Mouse (Mus musculus): ENCODE data around the gene Pxn. TPM values are rescaled to one million over a fixed set of nuclear protein-coding genes. Genes with fewer than 3 reads are reported as not detected.

The Pxn gene
- polyA plus RNA-seq, 1 experiment, result 68.7 TPM

DNA sequence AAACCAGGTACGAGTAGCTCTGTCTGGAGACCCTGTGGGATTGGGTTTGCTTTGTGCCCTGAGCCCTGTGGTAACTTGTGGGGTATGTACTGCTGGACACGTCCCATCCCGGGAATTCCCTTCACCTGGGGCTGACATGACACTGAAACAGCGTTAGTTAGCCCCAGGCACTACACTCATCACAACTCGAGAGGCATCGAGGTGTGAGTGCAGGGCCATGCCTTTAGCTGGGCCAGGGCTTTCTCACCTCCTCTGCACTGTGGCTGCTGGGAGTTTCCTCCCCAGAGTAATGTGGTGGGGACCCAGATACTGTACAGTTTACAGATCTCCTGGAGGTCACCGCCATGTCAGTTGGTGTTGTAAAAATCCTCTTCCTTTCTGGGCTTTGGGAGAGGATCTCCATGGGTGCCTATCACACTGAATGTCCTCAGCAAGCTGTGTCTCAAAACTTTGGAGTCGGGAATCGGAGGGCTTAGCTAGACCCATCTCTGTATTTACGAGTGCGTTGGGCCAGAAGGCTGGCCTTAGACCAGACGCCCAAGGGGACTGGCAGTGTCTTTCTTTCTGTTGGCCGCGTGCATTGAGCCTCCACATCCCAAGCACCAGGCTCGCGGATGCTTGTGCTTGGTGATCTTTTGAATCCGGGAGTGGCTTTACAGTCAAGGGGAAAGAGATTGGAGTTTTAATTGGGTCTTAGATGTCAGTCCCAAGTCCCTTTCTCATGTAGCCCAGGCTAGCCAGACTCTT, 20.2 kb downstream of the Pxn start:
- DNase-seq (ENCODE audit: low spot score), result no peak

DNA sequence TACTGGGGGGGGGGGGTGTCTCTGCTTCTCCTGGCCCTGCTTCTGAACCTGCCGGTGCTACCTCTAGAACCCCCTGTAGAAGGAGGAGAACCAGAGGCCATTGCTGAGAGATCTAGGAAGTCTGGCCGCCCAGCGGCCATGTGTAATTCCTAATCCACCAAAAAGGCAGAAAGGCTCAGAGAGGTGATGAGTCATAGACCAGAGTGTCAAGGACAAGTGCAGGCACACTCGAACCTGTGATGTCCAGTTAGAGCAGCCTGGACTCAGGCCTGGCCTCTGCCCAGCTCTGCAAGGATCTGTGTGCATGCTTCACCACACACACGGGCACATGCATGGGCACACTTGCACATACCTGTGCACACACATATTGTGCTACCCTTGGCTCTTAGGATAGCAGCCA, 21.7 kb downstream of the Pxn start:
- DNase-seq (ENCODE audit: low spot score), result no peak

DNA sequence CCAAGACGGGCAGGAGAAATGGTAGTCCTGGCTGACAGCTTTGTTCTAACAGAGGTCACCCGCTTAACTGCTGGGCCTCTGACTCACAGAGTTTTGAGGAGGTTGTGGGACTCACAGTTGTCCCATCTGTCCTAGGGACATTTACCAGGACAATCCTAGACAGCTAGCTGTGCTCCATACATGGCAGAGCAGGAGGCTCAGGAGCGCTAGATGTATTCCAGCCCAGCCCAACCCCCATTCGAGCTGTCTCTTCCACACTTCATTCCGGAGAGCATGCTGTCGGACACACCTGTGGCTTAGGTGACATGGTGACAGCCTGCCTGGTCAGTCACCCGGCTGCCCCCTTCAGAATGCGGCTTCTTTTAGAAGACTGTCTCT, 22.9 kb downstream of the Pxn start:
- DNase-seq (ENCODE audit: low spot score), result no peak

DNA sequence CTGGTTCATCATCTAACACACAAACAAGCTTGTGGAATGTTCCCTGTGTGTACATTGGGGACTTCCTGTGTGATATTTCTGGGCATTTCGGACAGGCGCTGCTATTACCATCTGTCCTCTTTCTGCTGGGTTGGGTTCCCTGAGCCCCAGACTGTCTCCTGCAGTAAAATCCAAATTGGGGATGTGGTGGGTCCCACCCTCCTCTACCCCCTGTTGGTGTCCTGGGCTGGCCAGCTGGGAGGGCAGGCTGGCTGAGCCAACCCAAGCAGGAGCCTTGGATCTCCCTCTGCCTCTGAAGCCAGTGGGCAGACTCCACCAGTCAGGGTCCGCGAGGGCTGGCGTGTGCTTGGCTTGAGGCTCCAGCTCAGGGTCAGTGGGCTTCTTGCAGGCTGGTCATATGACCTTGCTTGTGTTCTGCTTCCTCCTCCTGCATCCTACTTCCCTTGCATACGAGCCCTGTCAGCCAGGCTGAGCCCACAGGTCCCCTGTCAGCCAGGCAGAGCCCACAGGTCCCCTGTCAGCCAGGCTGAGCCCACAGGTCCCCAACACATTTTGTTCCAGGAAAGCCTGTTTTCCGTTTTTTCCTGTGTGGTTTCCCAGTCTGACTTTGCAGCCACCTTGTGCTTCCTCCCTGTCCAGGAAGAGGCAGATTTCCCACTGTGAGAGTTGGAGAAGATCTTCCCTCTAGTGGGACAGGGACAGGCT, 23.4 kb downstream of the Pxn start:
- no peak for DNase-seq (ENCODE audit: low spot score)

DNA sequence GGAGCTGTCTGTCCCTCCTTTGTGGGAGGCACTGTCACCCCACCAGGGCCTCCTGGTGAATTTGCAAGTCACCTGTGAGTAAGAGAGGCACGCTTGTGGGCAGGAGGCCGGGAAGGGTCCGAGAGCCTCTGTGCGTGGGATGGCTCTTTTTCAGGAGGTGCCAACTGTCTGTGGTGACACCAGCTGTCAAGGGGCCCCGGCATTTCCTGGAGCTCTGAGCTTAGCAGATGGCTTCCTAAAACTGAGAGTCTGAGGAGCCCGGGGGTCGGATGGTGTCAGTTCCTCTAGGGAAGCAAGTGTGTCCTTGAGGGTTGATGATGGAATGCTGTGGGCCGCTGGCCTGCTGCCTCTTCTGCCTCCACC, 24.0 kb downstream of the Pxn start:
- DNase-seq (ENCODE audit: low spot score), result no peak

DNA sequence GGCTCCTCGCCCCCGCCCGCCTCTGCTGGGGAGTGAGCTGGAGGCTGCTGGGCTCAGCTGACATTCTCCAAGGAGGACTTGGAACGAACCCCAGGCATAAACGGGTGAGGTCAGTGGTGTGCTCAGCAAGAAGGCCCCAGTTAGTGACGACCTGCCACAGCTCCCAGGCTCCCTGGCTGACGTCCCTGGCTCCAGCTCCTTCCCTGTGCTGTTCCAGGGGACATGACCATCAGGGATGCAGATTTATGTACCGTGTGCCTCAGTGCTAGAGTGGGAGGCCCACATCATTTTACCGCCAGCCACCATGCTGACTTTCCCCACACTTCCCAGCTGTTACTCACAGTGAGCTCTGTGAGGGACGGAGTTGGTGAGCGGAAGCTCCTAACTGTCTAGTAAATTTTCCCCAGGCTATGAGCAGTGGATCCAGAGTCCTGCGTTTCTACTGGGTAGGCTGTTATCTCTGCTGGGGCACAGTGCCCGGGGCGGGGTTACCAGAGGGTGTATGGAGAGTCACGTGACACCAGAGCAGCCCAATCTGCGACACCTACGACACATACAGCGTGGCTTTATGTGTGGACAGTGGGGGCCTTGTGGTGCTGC, 25.3 kb downstream of the Pxn start:
- no peak for DNase-seq (ENCODE audit: low spot score)

DNA sequence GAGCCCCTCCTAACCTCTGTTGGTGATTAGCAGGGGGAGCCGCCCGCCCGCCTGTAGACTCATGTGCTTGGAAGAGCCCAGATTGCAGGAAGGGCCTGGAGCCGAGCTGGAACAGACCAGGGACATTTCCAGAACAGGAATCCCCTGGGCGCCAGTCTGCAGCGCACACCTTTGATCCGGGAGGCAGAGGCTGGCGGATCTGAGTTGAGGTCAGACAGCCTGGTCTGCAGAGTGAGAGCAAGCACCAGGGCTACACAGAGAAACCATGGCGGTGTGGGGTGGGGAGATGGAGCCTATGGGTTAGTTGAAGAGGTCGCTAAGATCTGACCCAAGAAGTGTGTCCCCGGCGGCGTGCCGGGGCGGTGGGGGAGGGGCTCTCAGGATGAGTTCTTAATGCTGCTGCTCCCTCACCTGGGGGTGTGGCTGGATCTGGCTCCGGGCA, 27.8 kb downstream of the Pxn start:
- DNase-seq (ENCODE audit: low spot score), result no peak

DNA sequence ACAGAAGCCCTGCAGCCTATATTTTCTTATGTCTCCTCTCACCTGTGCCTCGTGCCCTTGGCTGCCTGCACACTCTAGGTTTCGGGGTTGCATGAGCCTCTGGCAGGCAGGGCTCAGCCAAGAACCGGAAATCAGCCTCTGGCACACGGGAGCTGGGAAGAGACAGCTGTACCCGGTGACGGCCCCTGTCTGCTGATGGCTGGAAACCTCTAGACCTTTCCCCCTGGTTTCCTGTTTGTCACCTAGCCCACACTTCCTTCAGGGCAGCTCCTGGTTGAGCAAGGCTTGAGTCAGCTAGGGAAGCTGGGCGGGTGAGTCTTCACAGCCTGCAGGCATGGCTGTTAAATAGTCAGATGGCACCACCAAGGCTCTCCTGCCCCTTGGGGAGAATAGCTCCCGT, 28.4 kb downstream of the Pxn start:
- no peak for DNase-seq (ENCODE audit: low spot score)

DNA sequence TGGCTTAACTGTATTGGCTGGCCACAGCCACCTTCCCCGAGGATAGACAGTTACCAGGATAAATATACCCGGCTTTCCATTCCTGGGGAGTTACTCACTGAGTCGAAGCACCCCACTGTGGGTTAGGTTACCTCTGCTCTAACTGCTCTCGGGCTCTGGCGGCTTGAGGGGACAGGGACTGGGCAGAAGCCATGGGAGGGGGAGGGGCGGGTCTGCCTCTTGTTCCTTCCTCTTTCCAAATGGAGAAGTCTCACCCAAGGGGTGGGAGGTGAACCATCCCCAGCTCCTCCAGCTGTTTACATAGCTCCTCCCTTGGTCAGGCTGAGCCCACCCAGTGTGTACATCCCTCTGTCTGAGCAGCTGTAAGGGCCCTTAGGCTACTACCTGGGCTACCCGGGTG, 29.2 kb downstream of the Pxn start:
- DNase-seq (ENCODE audit: low spot score), result no peak

DNA sequence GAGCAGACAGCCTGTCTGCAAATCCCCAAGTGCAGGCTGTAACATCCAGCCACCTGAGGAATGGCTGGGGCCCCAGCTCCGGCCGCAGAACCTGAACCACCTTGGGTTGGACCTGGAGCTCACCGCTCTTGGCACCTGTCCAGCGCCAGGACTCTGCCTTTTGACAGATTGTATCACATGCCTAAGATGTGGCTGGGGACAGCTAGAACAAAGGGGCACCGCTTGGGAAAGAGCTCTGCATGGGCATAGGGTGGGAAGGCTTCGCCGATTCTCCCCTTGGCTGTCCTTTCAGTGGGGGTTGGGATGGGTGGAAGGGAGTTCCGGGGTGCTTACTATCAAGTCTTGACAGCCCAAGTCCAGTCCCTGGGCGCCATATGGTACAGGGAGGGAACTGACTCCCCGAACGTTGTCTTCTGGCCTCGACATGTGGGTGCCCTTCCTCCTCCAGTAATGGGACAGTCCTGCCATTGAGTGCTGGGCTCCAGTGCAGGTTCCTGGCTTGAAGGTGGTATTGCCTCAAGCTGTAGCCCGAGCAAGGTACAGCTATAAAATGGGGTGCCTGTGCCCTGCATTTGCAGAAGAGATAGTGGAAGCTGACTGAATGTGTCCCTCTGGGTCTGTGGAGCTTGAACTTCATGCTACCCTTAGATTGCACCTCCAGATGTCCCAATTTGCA, 31.7 kb downstream of the Pxn start:
- no peak for DNase-seq (ENCODE audit: low spot score)

DNA sequence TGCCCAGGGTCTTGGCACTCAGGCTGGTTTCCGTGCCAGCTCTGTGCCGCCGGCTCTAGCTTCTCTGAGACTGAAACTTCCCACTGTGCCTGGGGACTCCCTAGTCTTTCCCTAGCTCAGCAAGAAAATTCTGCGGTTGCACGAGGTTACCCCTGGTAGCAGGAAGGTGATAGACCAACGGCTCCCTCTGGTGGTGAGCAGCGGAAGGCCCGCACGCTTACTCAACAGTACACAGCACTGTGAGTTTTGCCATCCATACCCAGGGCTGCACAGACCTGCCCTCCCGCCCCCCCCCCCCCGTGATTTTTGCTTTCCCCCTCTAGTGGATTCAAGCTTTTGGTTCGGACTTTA, 32.2 kb downstream of the Pxn start:
- DNase-seq (ENCODE audit: low spot score), result peak; percentile 76

DNA sequence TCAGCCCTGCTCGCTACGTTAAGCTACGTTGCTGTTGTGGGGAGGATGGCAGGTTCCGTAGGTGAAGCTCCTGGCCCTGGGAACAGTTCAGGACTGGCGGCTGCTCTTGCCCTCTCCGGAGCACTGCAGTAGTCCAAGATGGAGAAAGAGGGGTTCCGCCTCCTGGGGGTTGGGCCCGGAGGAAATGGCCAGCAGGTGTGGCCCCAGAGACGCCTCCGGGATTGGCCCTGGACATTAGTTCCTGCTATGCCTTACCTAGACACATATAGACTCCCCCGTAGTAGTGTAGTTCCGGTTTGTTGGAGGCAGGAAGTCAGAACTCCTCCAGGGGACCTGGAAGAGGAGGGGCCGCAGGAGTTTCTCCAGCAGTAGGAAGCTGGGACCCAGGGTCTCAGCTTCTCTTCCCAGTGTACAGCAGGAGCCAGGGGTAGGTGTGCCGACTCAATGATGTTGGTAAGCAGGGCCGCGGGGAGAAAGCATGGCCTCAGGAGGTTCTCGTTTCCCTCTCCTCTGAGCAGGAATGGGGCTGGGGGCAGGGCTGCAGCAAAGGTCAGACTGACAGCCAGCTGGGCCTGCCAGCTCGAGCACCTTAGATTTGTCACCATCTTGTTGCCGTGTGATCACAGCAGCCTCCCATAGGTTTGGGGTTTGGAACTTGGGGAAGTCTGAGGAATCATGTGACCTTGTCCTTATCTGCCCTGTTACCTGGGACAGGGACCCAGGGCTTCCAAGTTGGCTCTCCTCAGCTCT, 36.3 kb downstream of the Pxn start:
- DNase-seq (ENCODE audit: low spot score), result no peak

DNA sequence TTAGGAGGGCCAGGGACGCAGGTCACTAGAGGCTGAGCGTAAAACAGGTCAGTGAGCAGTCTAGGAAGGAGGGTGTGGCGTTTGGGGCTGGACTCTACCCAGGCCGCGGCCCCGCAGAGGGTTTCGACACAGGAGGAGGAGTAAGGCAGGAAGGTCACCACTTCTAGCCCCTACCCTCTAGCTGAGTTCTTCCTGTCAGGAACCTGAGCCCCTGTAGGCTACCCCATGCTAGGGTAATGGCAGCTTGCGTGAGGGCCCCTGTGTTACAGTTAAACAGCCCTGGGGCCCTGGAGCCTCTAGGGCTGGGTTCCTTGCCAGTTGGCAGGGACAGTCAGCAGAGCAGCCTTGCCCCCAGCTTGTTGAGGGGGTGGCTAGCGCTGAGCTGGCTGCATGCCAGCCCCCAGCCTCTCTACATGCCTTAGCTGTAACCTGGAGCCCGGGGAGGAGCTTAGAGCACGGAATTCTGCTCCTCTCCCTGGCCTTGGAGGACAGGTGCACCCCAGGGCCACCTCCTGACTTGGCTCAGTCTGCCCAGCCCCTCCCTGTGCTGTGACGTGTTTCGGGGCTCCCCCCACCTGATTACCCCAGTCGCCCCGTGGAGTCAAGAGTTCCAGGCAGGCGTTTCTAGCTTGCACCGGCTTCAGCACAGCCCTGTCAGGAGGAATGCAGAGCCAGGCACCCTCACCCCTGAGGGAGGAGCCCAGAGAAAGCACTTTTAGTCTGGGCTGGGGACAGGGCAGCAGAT, 37.2 kb downstream of the Pxn start:
- peak; percentile 56 for DNase-seq (ENCODE audit: low spot score)

DNA sequence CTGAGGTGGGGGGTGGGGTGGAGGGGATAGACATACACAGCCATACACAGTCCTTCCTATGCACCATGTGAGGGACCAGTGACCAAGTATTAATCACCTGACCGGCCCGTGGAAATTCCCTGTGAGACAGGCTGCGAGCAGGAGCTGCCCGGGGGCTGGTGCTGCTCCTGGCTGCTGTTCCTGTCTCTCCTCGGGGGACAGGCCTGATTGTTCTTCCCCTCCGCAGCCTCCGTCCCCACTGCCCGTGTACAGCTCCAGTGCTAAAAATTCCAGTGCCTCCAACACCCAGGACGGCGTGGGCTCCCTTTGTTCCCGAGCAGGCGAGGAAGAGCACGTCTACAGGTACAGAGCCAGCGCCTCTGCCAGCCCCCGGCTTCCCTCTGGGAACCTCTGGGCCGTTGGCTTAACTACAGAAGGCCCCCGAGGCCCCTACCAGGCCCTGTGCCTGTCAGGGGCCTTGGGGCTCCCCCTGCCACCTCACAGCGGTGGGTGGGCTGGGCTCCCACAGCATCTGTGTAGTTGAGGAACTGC, 38.2 kb downstream of the Pxn start:
- DNase-seq (ENCODE audit: low spot score), result no peak

DNA sequence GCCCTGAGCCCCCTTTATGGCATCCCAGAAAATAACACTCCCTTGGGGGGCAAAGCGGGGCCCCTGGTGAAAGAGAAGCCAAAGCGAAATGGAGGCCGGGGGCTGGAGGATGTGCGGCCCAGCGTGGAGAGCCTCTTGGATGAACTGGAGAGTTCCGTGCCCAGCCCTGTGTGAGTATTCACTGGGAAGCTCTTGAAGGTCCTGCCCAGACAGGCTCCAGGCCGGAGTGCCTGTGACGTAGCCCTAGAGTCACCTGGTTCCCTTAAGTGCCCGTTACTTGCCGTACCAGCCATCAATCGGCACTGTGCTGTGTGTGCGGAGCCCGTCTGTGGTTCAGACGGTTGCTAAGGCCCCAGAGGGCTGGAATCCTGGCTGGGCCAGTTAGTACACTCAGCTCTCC, 39.2 kb downstream of the Pxn start:
- DNase-seq (ENCODE audit: low spot score), result no peak

DNA sequence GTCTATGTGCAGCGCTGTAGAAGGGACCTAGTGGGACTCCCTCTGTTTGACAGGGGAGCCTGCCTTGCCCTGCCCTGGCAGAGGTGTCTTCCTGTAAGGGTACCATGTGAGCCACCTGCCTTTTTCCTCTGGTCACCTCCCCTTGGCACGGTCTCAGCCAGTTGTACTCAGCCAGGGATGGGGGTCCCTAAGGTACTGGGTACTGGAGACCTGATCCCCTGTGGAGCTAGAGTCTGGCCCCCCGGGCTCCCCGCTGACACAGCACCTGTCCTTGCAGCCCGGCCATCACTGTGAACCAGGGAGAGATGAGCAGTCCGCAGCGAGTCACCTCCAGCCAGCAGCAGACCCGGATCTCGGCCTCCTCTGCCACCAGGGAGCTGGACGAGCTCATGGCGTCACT, 40.1 kb downstream of the Pxn start:
- DNase-seq (ENCODE audit: low spot score), result no peak

DNA sequence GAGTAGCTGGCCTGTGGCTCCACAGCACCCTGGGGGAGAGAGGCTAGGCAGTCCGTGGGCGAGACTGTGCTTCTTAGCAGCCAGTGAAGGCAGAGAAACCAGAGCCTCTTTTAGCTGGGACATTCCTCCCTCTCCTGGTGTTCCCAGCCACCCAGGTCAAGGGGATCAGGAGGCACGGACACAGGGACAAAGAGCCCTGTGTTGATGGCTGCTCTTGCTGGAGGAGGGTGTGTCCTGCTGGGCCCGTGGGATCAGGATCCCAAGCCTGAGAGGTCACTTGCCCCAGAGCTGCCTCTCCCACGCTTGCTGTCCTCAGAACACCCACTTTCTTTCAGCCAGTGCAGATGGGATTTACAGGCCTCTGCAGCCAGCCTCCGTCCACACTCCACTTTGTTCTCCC, 40.5 kb downstream of the Pxn start:
- DNase-seq (ENCODE audit: low spot score), result no peak

DNA sequence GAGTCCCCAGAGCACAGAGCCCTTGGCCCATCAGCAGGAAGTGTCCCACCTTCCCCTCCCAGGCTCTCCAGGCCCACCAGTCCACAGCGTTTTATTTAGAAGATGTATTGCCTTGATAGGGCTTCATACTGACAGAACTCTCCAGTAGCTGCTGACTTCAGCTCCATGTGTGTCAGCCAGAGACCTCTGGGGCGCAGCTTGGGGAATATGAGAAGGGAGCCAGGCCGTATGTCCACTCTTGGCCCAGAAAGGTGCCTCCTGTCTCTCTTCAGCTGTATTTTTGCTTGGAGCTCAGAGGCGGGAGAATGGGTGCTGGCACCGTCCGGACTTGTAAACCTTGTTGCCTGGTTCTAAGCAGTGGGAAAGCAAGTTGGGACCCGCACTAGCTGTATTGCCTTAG, 40.9 kb downstream of the Pxn start:
- DNase-seq (ENCODE audit: low spot score), result no peak

DNA sequence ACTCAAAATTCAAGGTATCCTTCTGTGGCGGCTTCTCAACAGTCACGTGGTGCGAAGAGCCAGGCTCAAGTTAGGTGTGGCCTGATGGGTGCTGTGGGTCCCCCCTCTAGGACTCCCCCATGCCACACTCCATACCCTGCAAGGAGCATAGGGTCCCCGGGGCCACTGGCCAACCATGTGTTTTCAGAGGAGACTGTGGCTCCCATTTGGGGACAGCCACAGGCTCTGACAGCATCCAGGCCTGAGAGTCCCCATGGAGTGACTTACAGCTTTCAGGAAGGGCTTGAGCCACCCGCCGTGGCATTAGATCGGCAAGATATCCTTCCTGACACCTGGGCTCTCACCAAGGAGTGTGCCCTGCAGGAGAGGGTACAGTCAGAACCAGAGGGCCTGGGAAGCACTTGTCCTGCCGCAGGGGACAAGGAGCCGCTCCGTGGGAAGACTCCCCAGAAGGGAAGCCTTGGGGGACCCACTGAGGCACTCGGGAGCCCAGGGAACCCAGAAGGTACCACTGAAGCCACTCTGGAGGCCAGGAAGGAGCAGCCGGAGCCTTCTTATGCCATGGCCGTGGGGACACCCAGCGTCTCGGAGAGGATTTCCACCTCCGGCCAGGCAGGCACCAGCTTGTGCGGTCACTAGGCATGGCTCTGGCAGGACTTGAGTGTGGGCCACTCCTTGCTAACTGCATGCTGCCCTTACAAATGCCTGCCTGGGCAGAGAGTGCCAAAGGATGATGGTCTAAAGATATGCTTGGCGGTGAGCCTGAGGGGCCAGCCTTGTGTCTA, 42.2 kb downstream of the Pxn start:
- DNase-seq (ENCODE audit: low spot score), result no peak

DNA sequence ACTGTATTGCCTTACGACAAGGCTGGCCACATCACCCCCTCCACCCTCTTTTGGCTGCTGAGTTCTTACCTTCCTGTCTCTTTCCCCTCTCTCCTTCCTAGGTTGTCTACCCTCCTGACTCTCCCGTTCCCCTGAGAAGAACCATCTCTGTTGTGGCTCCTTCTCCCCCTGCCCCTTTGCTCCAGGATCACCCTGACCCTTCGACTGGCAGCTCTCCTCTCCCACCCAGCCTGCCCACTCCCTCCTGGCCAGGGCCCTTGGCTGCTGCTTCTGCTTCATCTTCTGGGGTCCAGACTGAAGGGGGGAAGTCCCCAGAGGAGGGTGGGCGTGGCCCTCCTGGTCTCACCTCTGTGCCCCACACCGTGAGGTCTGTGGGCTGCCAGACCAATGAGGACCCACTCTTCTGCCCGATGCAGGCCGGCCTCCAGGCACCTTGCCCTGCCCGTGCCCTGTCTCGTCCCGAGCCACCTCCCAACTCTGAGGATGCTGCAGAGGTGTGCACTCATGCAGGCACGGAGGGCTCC, 44.1 kb downstream of the Pxn start:
- no peak for DNase-seq (ENCODE audit: low spot score)

All from urinary bladder, adult 2 months (tissue).